Mouse (Mus musculus): ENCODE results near the gene Ythdf2. TPM values are rescaled to one million over a fixed set of nuclear protein-coding genes. Genes with fewer than 3 reads are reported as not detected.

Ythdf2 gene
- total RNA-seq, 2 experiments from 2014 or later, result 61.7 to 63.4 TPM

GRCm38 (mm10) chr4:132156941-132157622 lies 55.0 kb downstream of the Ythdf2 start:
- no peak for DNase-seq (ENCODE audit: low spot score in 2 of 2)

- no peak for DNase-seq (ENCODE audit: low spot score in 2 of 2)
These were observed 57.0 kb downstream of the Ythdf2 start for GRCm38 (mm10) chr4:132154877-132155670.

- DNase-seq (ENCODE audit: low spot score in 2 of 2), result no peak
These were observed 60.4 kb downstream of the Ythdf2 start for GRCm38 (mm10) chr4:132151673-132152072.

- DNase-seq (ENCODE audit: low spot score in 2 of 2), result no peak
These were observed 65.9 kb downstream of the Ythdf2 start for GRCm38 (mm10) chr4:132146201-132146600.

- DNase-seq (ENCODE audit: low spot score in 2 of 2), result no peak
These were observed 67.0 kb downstream of the Ythdf2 start for GRCm38 (mm10) chr4:132145092-132145491.

GRCm38 (mm10) chr4:132144080-132144841 lies 67.8 kb downstream of the Ythdf2 start, which contains the start of gene Oprd1:
Gene Oprd1 (minus strand): TSS chr4:132144486.
- DNase-seq (ENCODE audit: low spot score in 2 of 2), result no peak

- DNase-seq (ENCODE audit: low spot score in 2 of 2), result no peak
These were observed 73.5 kb downstream of the Ythdf2 start for GRCm38 (mm10) chr4:132138640-132139039.

- no peak for DNase-seq (ENCODE audit: low spot score in 2 of 2)
These were observed 75.1 kb downstream of the Ythdf2 start for GRCm38 (mm10) chr4:132137013-132137412.

Small RNA genes within 50 kb of the gene (microRNA-seq; reads per million reads assigned to microRNA genes)
- gene Gm22033, result not detected

Other genes starting within 250 kb of the Ythdf2 start
- gene Gm10300, start 137.6 kb downstream of the Ythdf2 start, total RNA-seq (2021), result under 1 TPM; 0.70 to 0.73 TPM
- gene Epb41, start 137.0 kb downstream of the Ythdf2 start, total RNA-seq (2021), result 10 to 100 TPM; 67.2 to 91.2 TPM
- under 1 TPM; 0.50 to 0.59 TPM for gene Oprd1, start 67.8 kb downstream of the Ythdf2 start, total RNA-seq (2021)
- 10 to 100 TPM; 19.8 to 26.8 TPM for gene Gmeb1, start 49.3 kb upstream of the Ythdf2 start, total RNA-seq (2021)
- gene Taf12, start 62.1 kb upstream of the Ythdf2 start, total RNA-seq (2021), result 10 to 100 TPM; 19.4 to 23.3 TPM
- 1 to 10 TPM; 4.3 to 6.6 TPM for gene Rab42, start 91.1 kb upstream of the Ythdf2 start, total RNA-seq (2021)
- gene Trnau1ap, start 117.2 kb upstream of the Ythdf2 start, total RNA-seq (2021), result 10 to 100 TPM; 40.3 to 45.8 TPM
- gene Rcc1, start 141.3 kb upstream of the Ythdf2 start, total RNA-seq (2021), result 10 to 100 TPM; 29.9 to 34.2 TPM
- 10 to 100 TPM; 48.5 to 59.9 TPM for gene Phactr4, start 210.2 kb upstream of the Ythdf2 start, total RNA-seq (2021)